Mouse (Mus musculus): ENCODE measurements around the gene Cytl1. TPM values are rescaled to one million over a fixed set of nuclear protein-coding genes. Genes with fewer than 3 reads are reported as not detected.

Gene Cytl1
- polyA plus RNA-seq, 1 experiment from 2014 or later: not detected

GRCm38 (mm10) chr5:37784847-37785391, 49.6 kb downstream of the Cytl1 start:
- Histone ChIP-seq H3K4me1 (replicated peaks; ENCODE audit: control insufficient read depth, insufficient read depth, low read length) (no peaks in the 10 kb centered on the region), H3K27me3 (replicated peaks; ENCODE audit: control insufficient read depth, insufficient read depth, low read length) (no peaks in the 10 kb centered on the region), H3K4me3 (ENCODE audit: low read depth, low read length) (no peak overlapping the region), H3K27ac (ENCODE audit: low read depth, low read length) (no peak overlapping the region), H3K9ac (ENCODE audit: low read depth, low read length) (no peak overlapping the region), H3K9me3 (ENCODE audit: control insufficient read depth) (no peaks in the 10 kb centered on the region), H3K4me2 (replicated peaks; ENCODE audit: low read depth) (no peak overlapping the region), H3K36me3 (ENCODE audit: control insufficient read depth, insufficient read depth) (no peaks in the 10 kb centered on the region)
- WGBS: 71% methylated on average over 9 of the region's 9 CpGs
- no peak for ATAC-seq
- no peak for TF ChIP-seq CTCF (IDR thresholded peaks at IDR 0.05; ENCODE audit: low read depth)

Other genes with a start within 250 kb of the Cytl1 start
- gene Stk32b, start 18.3 kb upstream of the Cytl1 start, polyA plus RNA-seq (2015; fragmentation: Nextera tagmentation; extraction: Ambion mirVana): 0.50 and 0.68 TPM in 2 replicates
- gene Msx1, start 89.1 kb downstream of the Cytl1 start, polyA plus RNA-seq (2015; fragmentation: Nextera tagmentation; extraction: Ambion mirVana): 0.89 and 1.3 TPM in 2 replicates

Measured in intestine, postnatal 0 days (tissue).